Mouse (Mus musculus) neural tube, embryonic 10.5 days (tissue): Measurements from ENCODE around the gene Cplane1.
A peak's percentile ranks its signal among the peaks of the same experiment; 100 is the strongest.
"Not testable (repeated sequence)": the region's sequence is repeated elsewhere in the genome, so short reads cannot be mapped to it uniquely, and the experiment has no call there.

ENCODE experiments used
- DNase-seq: peaks from one replicate; pipeline ENCODE4 v3.0.0-alpha.2; 2017; ENCODE audit warnings: low spot score; ENCODE audit errors: extremely low spot score

Gene Cplane1

GRCm38 (mm10) chr15:8168591-8169265 is at the start of gene Cplane1:
Gene Cplane1 (plus strand): TSS chr15:8169106.
- DNase-seq = peak; percentile 95

- DNase-seq = no peak
These were observed 39.6 kb upstream of the Cplane1 start for GRCm38 (mm10) chr15:8129281-8129680.

GRCm38 (mm10) chr15:8131268-8131667 is 37.6 kb upstream of the Cplane1 start:
- no peak for DNase-seq

- no peak for DNase-seq
These were observed 37.1 kb upstream of the Cplane1 start for GRCm38 (mm10) chr15:8131761-8132160.

GRCm38 (mm10) chr15:8135606-8136005 is 33.3 kb upstream of the Cplane1 start:
- DNase-seq = no peak

- no peak for DNase-seq
These were observed 7.1 kb upstream of the Cplane1 start for GRCm38 (mm10) chr15:8161841-8162240.

GRCm38 (mm10) chr15:8169266-8169746 is 400 bp downstream of the Cplane1 start:
- DNase-seq = no peak

- DNase-seq = no peak
These were observed 20.7 kb downstream of the Cplane1 start for GRCm38 (mm10) chr15:8189563-8189962.

GRCm38 (mm10) chr15:8190435-8190834 is 21.5 kb downstream of the Cplane1 start:
- no peak for DNase-seq

- DNase-seq = no peak
These were observed 31.4 kb downstream of the Cplane1 start for GRCm38 (mm10) chr15:8200317-8200716.

GRCm38 (mm10) chr15:8208362-8208761 is 39.5 kb downstream of the Cplane1 start:
- no peak for DNase-seq

GRCm38 (mm10) chr15:8214811-8215210 is 45.9 kb downstream of the Cplane1 start:
- no peak for DNase-seq

GRCm38 (mm10) chr15:8234167-8234566 is 65.3 kb downstream of the Cplane1 start:
- DNase-seq = not testable (repeated sequence)

- no peak for DNase-seq
These were observed 97.0 kb downstream of the Cplane1 start for GRCm38 (mm10) chr15:8265946-8266345.

GRCm38 (mm10) chr15:8267211-8267610 is 98.3 kb downstream of the Cplane1 start:
- DNase-seq = no peak

- no peak for DNase-seq
These were observed 99.3 kb downstream of the Cplane1 start for GRCm38 (mm10) chr15:8268231-8268630.

GRCm38 (mm10) chr15:8271952-8272351 is 103.0 kb downstream of the Cplane1 start:
- DNase-seq = no peak

GRCm38 (mm10) chr15:8277916-8278315 is 109.0 kb downstream of the Cplane1 start:
- not testable (repeated sequence) for DNase-seq

- DNase-seq = peak; percentile 30
These were observed 110.4 kb downstream of the Cplane1 start for GRCm38 (mm10) chr15:8279320-8279779.

- no peak for DNase-seq
These were observed 111.2 kb downstream of the Cplane1 start for GRCm38 (mm10) chr15:8279929-8280610.

- DNase-seq = no peak
These were observed 112.8 kb downstream of the Cplane1 start for GRCm38 (mm10) chr15:8281701-8282100.

GRCm38 (mm10) chr15:8282155-8282554 is 113.2 kb downstream of the Cplane1 start:
- DNase-seq = no peak

- no peak for DNase-seq
These were observed 122.3 kb downstream of the Cplane1 start for GRCm38 (mm10) chr15:8291251-8291650.
